Mouse (Mus musculus): ENCODE results near the gene Sox1.

GRCm38 (mm10) chr8:12445258-12445657, 50.2 kb downstream of the Sox1 start:
- TF ChIP-seq CTCF (IDR thresholded peaks at IDR 0.05; ENCODE audit: insufficient read depth, low read depth, low read length) (no peak), POLR2A (IDR thresholded peaks at IDR 0.05; ENCODE audit: insufficient read depth, low read depth, low read length) (no peak)
